24 mouse cellular contexts compared by ENCODE assay signal in genomic region chr3:75682881-75683280, GRCm38 (mm10).
DNase-seq lines count a peak whose midpoint lies in the region; ATAC-seq lines count a peak whose summit lies in the region.
"Had no signal": no experiment of that assay in that cellular context is flagged by ENCODE, and none has a peak within 500 bp of the region (broad histone marks: within the 10 kb centered on the region; RNA-seq: fewer than 3 reads in every experiment).

No protein-coding gene starts in this region.

- H3K4me3 ChIP-seq in limb, embryonic 10.5 days, result no peak overlapping the region
- H3K4me3 ChIP-seq: embryonic facial prominence, embryonic 10.5 days; embryonic facial prominence, embryonic 13.5 days; erythroblast, embryonic 14.5 days; forebrain, embryonic 12.5 days; forebrain, embryonic 15.5 days; hindbrain, embryonic 10.5 days had no signal

- H3K27me3 ChIP-seq in splenic B cell, adult 2 months (ENCODE audit: control insufficient read depth, insufficient read depth, low read length, poor library complexity, severe bottlenecking), result no peaks in the 10 kb centered on the region
- H3K27me3 ChIP-seq in limb, embryonic 10.5 days (ENCODE audit: low read depth, poor library complexity, severe bottlenecking), result no peaks in the 10 kb centered on the region
- H3K27me3 ChIP-seq: embryonic facial prominence, embryonic 13.5 days; forebrain, embryonic 12.5 days; forebrain, embryonic 15.5 days had no signal

- peak; percentile 29 for DNase-seq in thymus, postnatal 14 days
- DNase-seq in thymus, postnatal 4 days, result no peak
- DNase-seq in splenic B cell, adult 2 months (ENCODE audit: low read depth, low spot score), result peak; percentile 7
- no peak for DNase-seq in ovary, postnatal 10 days (ENCODE audit: low spot score)
- DNase-seq in limb, embryonic 10.5 days (ENCODE audit: low spot score), result no peak
- DNase-seq in frontal cortex, adult 2 months (ENCODE audit: extremely low spot score in 1 of 2, low spot score in 1 of 2), result no peak
- DNase-seq: adrenal gland, postnatal 10 days; adrenal gland, postnatal 36 days; cerebellum, adult 18-20 months; cerebellum, adult 9-10 months; cerebellum, postnatal 14 days; gastrocnemius, postnatal 10 days; heart, adult 11 months had no signal

- no peak overlapping the region for H3K27ac ChIP-seq in limb, embryonic 10.5 days
- H3K27ac ChIP-seq: embryonic facial prominence, embryonic 10.5 days; embryonic facial prominence, embryonic 13.5 days; forebrain, embryonic 12.5 days; forebrain, embryonic 15.5 days; hindbrain, embryonic 10.5 days; hindbrain, embryonic 14.5 days; hindbrain, postnatal 0 days had no signal

- H3K9me3 ChIP-seq in limb, embryonic 10.5 days (replicated peaks), result no peaks in the 10 kb centered on the region
- H3K9me3 ChIP-seq: embryonic facial prominence, embryonic 10.5 days; embryonic facial prominence, embryonic 13.5 days; forebrain, embryonic 12.5 days; forebrain, embryonic 15.5 days; hindbrain, embryonic 10.5 days had no signal

- peak; percentile 76 for ATAC-seq in CD4-positive, CD25-positive, alpha-beta regulatory T cell, adult 4 months
- ATAC-seq in hematopoietic stem cell, adult 5-6 weeks (replicated peaks in 1 of 2; ENCODE audit: insufficient read depth in 1 of 2, low FRiP score in 2 of 2, low TSS enrichment in 1 of 2, low read depth in 1 of 2, poor library complexity in 2 of 2, severe bottlenecking in 2 of 2), result peak; percentile 56 to 67; a peak in 2 of 4 replicates
- ATAC-seq: forebrain, embryonic 15.5 days; hindbrain, postnatal 0 days; intestine, postnatal 0 days had no signal

- H3K36me3 ChIP-seq in splenic B cell, adult 2 months (ENCODE audit: control insufficient read depth, insufficient read depth, low read length, poor library complexity, severe bottlenecking), result no peaks in the 10 kb centered on the region
- H3K36me3 ChIP-seq in limb, embryonic 10.5 days, result no peaks in the 10 kb centered on the region
- H3K36me3 ChIP-seq: embryonic facial prominence, embryonic 10.5 days; embryonic facial prominence, embryonic 13.5 days; forebrain, embryonic 12.5 days; forebrain, embryonic 15.5 days; hindbrain, embryonic 10.5 days had no signal

- no peaks in the 10 kb centered on the region for H3K4me1 ChIP-seq in limb, embryonic 10.5 days
- H3K4me1 ChIP-seq: embryonic facial prominence, embryonic 10.5 days; embryonic facial prominence, embryonic 13.5 days; forebrain, embryonic 12.5 days; forebrain, embryonic 15.5 days; hindbrain, embryonic 10.5 days had no signal

Comparison
In these comparisons a context has a peak if more than half of its experiments do, and no peak if none do; other contexts are left out.
1. DNase-seq: peak in thymus, postnatal 14 days (single experiment) and splenic B cell, adult 2 months (single experiment); none in thymus, postnatal 4 days (single experiment), ovary, postnatal 10 days (single experiment), limb, embryonic 10.5 days (single experiment) and frontal cortex, adult 2 months (0 of 2).